ENCODE assay signal across 8 mouse cellular contexts in genomic region chr3:94373597-94374011, GRCm38 (mm10). TPM values are rescaled to one million over a fixed set of nuclear protein-coding genes. Genes with fewer than 3 reads are reported as not detected.
DNase-seq lines count a peak whose midpoint lies in the region; ATAC-seq lines count a peak whose summit lies in the region.

No protein-coding gene starts in this region.

- WGBS in heart, embryonic 13.5 days: 1% methylated on average over 5 of the region's 5 CpGs
- WGBS in midbrain, embryonic 10.5 days: 3% methylated on average over 5 of the region's 5 CpGs

- peak overlapping the region; percentile 38 for H3K4me3 ChIP-seq in heart, embryonic 13.5 days
- peak overlapping the region; percentile 39 for H3K4me3 ChIP-seq in midbrain, embryonic 10.5 days

- H3K27ac ChIP-seq in heart, embryonic 13.5 days (replicated peaks): no peak overlapping the region
- peak overlapping the region; percentile 58; the same call in 1 of the 2 replicates for H3K27ac ChIP-seq in midbrain, embryonic 10.5 days (replicated peaks)

- peaks cover 43% of the 10 kb centered on the region for H3K4me1 ChIP-seq in heart, embryonic 13.5 days
- H3K4me1 ChIP-seq in midbrain, embryonic 10.5 days: peaks cover 32% of the 10 kb centered on the region

- H3K9me3 ChIP-seq in heart, embryonic 13.5 days: no peaks in the 10 kb centered on the region
- H3K9me3 ChIP-seq in midbrain, embryonic 10.5 days (replicated peaks): no peaks in the 10 kb centered on the region

- H3K27me3 ChIP-seq in heart, embryonic 13.5 days (replicated peaks): peaks cover 35% of the 10 kb centered on the region
- H3K27me3 ChIP-seq in midbrain, embryonic 10.5 days (ENCODE audit: low read depth, poor library complexity, severe bottlenecking): peaks cover 44% of the 10 kb centered on the region

- ATAC-seq in heart, embryonic 13.5 days (ENCODE audit: extremely low read depth, insufficient number of reproducible peaks, low FRiP score, low TSS enrichment): 0 out of 2 replicates have a peak, but pooled peaks have one; percentile 19

- H3K9ac ChIP-seq in heart, embryonic 13.5 days: peak overlapping the region; percentile 48

- peak overlapping the region; percentile 68 for H3K4me2 ChIP-seq in heart, embryonic 13.5 days

- H3K36me3 ChIP-seq in heart, embryonic 13.5 days: no peaks in the 10 kb centered on the region
- H3K36me3 ChIP-seq in midbrain, embryonic 10.5 days: no peaks in the 10 kb centered on the region

- peak; percentile 61 for DNase-seq in adrenal gland, adult 2 months
- DNase-seq in adrenal gland, adult 8-10 months: no peak
- peak; percentile 45 to 58 for DNase-seq in cerebellum, postnatal 36 days
- peak; percentile 78 for DNase-seq in kidney, postnatal 10 days
- no peak for DNase-seq in midbrain, embryonic 10.5 days (ENCODE audit: low spot score)
- peak; percentile 58 for DNase-seq in thymus, postnatal 25 days
- DNase-seq in left cerebral cortex, adult 8-10 months (ENCODE audit: low spot score in 2 of 2): no peak

RNA-seq across cellular contexts. Expression of gene Rorc, which starts 1.0 kb away (rescaled TPM):
- 10 to 100 TPM; 19.8 to 20.5 TPM for total RNA-seq in adrenal gland, adult 2 months (2021)
- polyA plus RNA-seq in adrenal gland, adult 2 months (2012; rRNA removed): 17.4 and 17.6 TPM in 2 replicates
- total RNA-seq in adrenal gland, adult 8-10 months (2022): 10 to 100 TPM; 14.6 to 27.6 (median 23.6) TPM
- polyA plus RNA-seq in heart, embryonic 13.5 days (2015; fragmentation: Nextera tagmentation; extraction: Ambion mirVana): 3.3 and 3.6 TPM in 2 replicates
- polyA plus RNA-seq in midbrain, embryonic 10.5 days (2016; fragmentation: Nextera tagmentation; extraction: Ambion mirVana): 0.14 TPM in 1 of 2 replicates, not detected in the other
- 1 to 10 TPM; 1.3 to 2.6 (median 2.0) TPM for total RNA-seq in left cerebral cortex, adult 8-10 months (2022)

RNA-seq across cellular contexts. Expression of gene C2cd4d, which starts 11.4 kb away (rescaled TPM):
- under 1 TPM in 1 of 2 experiments, not detected in 1; 0.52 TPM for total RNA-seq in adrenal gland, adult 2 months (2021)
- 4.0 and 5.4 TPM in 2 replicates for polyA plus RNA-seq in adrenal gland, adult 2 months (2012; rRNA removed)
- under 1 TPM; 0.35 to 0.71 (median 0.51) TPM for total RNA-seq in adrenal gland, adult 8-10 months (2022)
- polyA plus RNA-seq in heart, embryonic 13.5 days (2015; fragmentation: Nextera tagmentation; extraction: Ambion mirVana): 0.31 and 0.52 TPM in 2 replicates
- polyA plus RNA-seq in midbrain, embryonic 10.5 days (2016; fragmentation: Nextera tagmentation; extraction: Ambion mirVana): 0.23 and 0.68 TPM in 2 replicates
- total RNA-seq in left cerebral cortex, adult 8-10 months (2022): under 1 TPM in 2 of 4 experiments, not detected in 2; 0.25 to 0.58 TPM

RNA-seq across cellular contexts. Expression of gene Lingo4, which starts 24.7 kb away (rescaled TPM):
- under 1 TPM; 0.26 to 0.62 TPM for total RNA-seq in adrenal gland, adult 2 months (2021)
- 0.22 and 0.37 TPM in 2 replicates for polyA plus RNA-seq in adrenal gland, adult 2 months (2012; rRNA removed)
- total RNA-seq in adrenal gland, adult 8-10 months (2022): 1 to 10 TPM in 1 of 4 experiments, under 1 TPM in 3; 0.31 to 1.3 (median 0.78) TPM
- polyA plus RNA-seq in heart, embryonic 13.5 days (2015; fragmentation: Nextera tagmentation; extraction: Ambion mirVana): 0.08 TPM in 2 replicates
- 0.71 and 0.72 TPM in 2 replicates for polyA plus RNA-seq in midbrain, embryonic 10.5 days (2016; fragmentation: Nextera tagmentation; extraction: Ambion mirVana)
- total RNA-seq in left cerebral cortex, adult 8-10 months (2022): 1 to 10 TPM in 3 of 4 experiments, under 1 TPM in 1; 0.97 to 1.2 (median 1.1) TPM

RNA-seq across cellular contexts. Expression of gene Them5, which starts 31.7 kb away (rescaled TPM):
- total RNA-seq in adrenal gland, adult 2 months (2021): not detected
- not detected in 2 replicates for polyA plus RNA-seq in adrenal gland, adult 2 months (2012; rRNA removed)
- not detected for total RNA-seq in adrenal gland, adult 8-10 months (2022)
- not detected in 2 replicates for polyA plus RNA-seq in heart, embryonic 13.5 days (2015; fragmentation: Nextera tagmentation; extraction: Ambion mirVana)
- polyA plus RNA-seq in midbrain, embryonic 10.5 days (2016; fragmentation: Nextera tagmentation; extraction: Ambion mirVana): not detected in 2 replicates
- not detected for total RNA-seq in left cerebral cortex, adult 8-10 months (2022)

RNA-seq across cellular contexts. Expression of gene Tdrkh, which starts 39.5 kb away (rescaled TPM):
- 10 to 100 TPM in 1 of 2 experiments, 1 to 10 TPM in 1; 6.4 to 14.7 TPM for total RNA-seq in adrenal gland, adult 2 months (2021)
- polyA plus RNA-seq in adrenal gland, adult 2 months (2012; rRNA removed): 0.23 and 0.24 TPM in 2 replicates
- 10 to 100 TPM in 3 of 4 experiments, 1 to 10 TPM in 1; 10.0 to 22.5 (median 15.9) TPM for total RNA-seq in adrenal gland, adult 8-10 months (2022)
- polyA plus RNA-seq in heart, embryonic 13.5 days (2015; fragmentation: Nextera tagmentation; extraction: Ambion mirVana): 8.6 and 8.8 TPM in 2 replicates
- polyA plus RNA-seq in midbrain, embryonic 10.5 days (2016; fragmentation: Nextera tagmentation; extraction: Ambion mirVana): 45.2 and 53.8 TPM in 2 replicates
- 10 to 100 TPM; 38.3 to 42.1 (median 41.7) TPM for total RNA-seq in left cerebral cortex, adult 8-10 months (2022)

Comparison
In these comparisons a context has a peak if more than half of its experiments do, and no peak if none do; other contexts are left out.
1. DNase-seq: peak in adrenal gland, adult 2 months (single experiment), cerebellum, postnatal 36 days (2 of 2), kidney, postnatal 10 days (single experiment) and thymus, postnatal 25 days (single experiment); none in adrenal gland, adult 8-10 months (single experiment), midbrain, embryonic 10.5 days (single experiment) and left cerebral cortex, adult 8-10 months (0 of 2).
2. RNA of gene Rorc, which starts 1.0 kb away (total RNA-seq): 14.6 to 27.6 TPM in adrenal gland, adult 8-10 months and 19.8 to 20.5 TPM in adrenal gland, adult 2 months; 1.3 to 2.6 TPM in left cerebral cortex, adult 8-10 months; every median in the first group is over 4 times any median in the second.